Mouse (Mus musculus) heart, postnatal 0 days (tissue): Measurements from ENCODE around the gene Ndufaf5. TPM values are rescaled to one million over a fixed set of nuclear protein-coding genes. Genes with fewer than 3 reads are reported as not detected.
"Not testable (repeated sequence)": the region's sequence is repeated elsewhere in the genome, so short reads cannot be mapped to it uniquely, and the experiment has no call there.

Experiments used
- ATAC-seq: fragments of 200-750 bp; cut with Nextera tagmentation; 2 replicates; pipeline ENCODE4 v1.8.0; 2017; ENCODE audit warnings: low read depth, moderate number of reproducible peaks, moderate library complexity; ENCODE audit not compliant: insufficient read depth
- DNase-seq: peaks from one replicate; pipeline ENCODE4 v3.0.0-alpha.2; 2016; ENCODE audit warnings: low spot score
- H3K27ac ChIP-seq: fragments of 300-500 bp; sonication (generic); 2 replicates; pipeline ENCODE4 v1.5.1; 2014; ENCODE audit warnings: low read depth, mild to moderate bottlenecking
- H3K27me3 ChIP-seq: fragments of 300-500 bp; sonication (generic); 2 replicates; pipeline ENCODE4 v1.6.1; 2014; ENCODE audit warnings: low read length, mixed read lengths; ENCODE audit not compliant: control insufficient read depth, insufficient read depth
- H3K36me3 ChIP-seq: fragments of 300-500 bp; sonication (generic); replicated peaks from 2 replicates; pipeline ENCODE4 v1.6.1; 2014; ENCODE audit warnings: low read length, mixed read lengths; ENCODE audit not compliant: control insufficient read depth, insufficient read depth
- H3K4me1 ChIP-seq: fragments of 300-500 bp; sonication (generic); 2 replicates; pipeline ENCODE4 v1.6.1; 2014; ENCODE audit warnings: antibody characterized with exemption; ENCODE audit not compliant: control insufficient read depth, insufficient read depth
- H3K4me2 ChIP-seq: fragments of 300-500 bp; sonication (generic); 2 replicates; pipeline ENCODE4 v1.6.1; 2014; ENCODE audit warnings: low read depth, mild to moderate bottlenecking, low read length, moderate library complexity
- H3K4me3 ChIP-seq: fragments of 300-500 bp; sonication (generic); 2 replicates; pipeline ENCODE4 v1.5.1; 2014; ENCODE audit warnings: low read depth, low read length
- H3K9ac ChIP-seq: fragments of 300-500 bp; sonication (generic); replicated peaks from 2 replicates; pipeline ENCODE4 v1.6.1; 2014; ENCODE audit warnings: low read depth, low read length, mixed read lengths
- H3K9me3 ChIP-seq: fragments of 300-500 bp; sonication (generic); replicated peaks from 2 replicates; pipeline ENCODE4 v1.6.1; 2016; ENCODE audit warnings: low read length; ENCODE audit not compliant: control insufficient read depth
- CTCF ChIP-seq: IDR thresholded peaks from 2 replicates; pipeline ENCODE4 v1.5.1; 2016; ENCODE audit warnings: antibody characterized with exemption, control low read depth, low read depth
- EP300 ChIP-seq: IDR thresholded peaks from 2 replicates; pipeline ENCODE4 v1.6.1; 2016; ENCODE audit warnings: antibody characterized with exemption, low read depth
- WGBS: fragments of 180-500 bp; shearing (Covaris S2); extraction: QIAGEN DNeasy Blood & Tissue Kit; methylation state at CpG from one replicate; pipeline ENCODE4 v1.1.7; 2014; 5-methylcytosine and 5-hydroxymethylcytosine counted together
- polyA plus RNA-seq: library from polyadenylated mRNA; unstranded; fragments of >200 nt; fragmentation: Nextera tagmentation; extraction: Ambion mirVana; gene quantifications from 2 replicates; pipeline ENCODE4 v1.2.1, GENCODE M21; 2015
- total RNA-seq: library from RNA; depleted of rRNA; stranded (reverse); fragments of >200 nt; gene quantifications from 2 replicates; pipeline ENCODE4 v1.2.3, GENCODE M21; 2014; ENCODE audit warnings: low replicate concordance

Ndufaf5 gene
- total and polyA plus RNA-seq, 2 experiments from 2014 or later, result 17.1 to 33.4 TPM

GRCm38 (mm10) chr2:140169057-140169456 lies 1.4 kb upstream of the Ndufaf5 start:
- no peak for ATAC-seq
- 56% methylated on average over 1 of the region's 1 CpGs for WGBS
- Histone ChIP-seq H3K9ac (peak overlapping the region; percentile 75; the same call in 1 of the 2 replicates), H3K9me3 (no peaks in the 10 kb centered on the region), H3K36me3 (peaks cover 21% of the 10 kb centered on the region), H3K27ac (no peak overlapping the region), H3K4me1 (peaks cover 9% of the 10 kb centered on the region; the same call in 1 of the 2 replicates), H3K4me3 (no peak overlapping the region), H3K4me2 (no peak overlapping the region), H3K27me3 (no peaks in the 10 kb centered on the region)
- no peak for DNase-seq
- no peak for TF ChIP-seq CTCF
- no peak for TF ChIP-seq EP300

- H3K4me1 ChIP-seq, result peaks cover 9% of the 10 kb centered on the region; the same call in 1 of the 2 replicates
- 3% methylated on average over 28 of the region's 28 CpGs for WGBS
- H3K9me3 ChIP-seq, result no peaks in the 10 kb centered on the region
- peak; percentile 62 for ATAC-seq
- peak; percentile 21 for DNase-seq
- TF ChIP-seq CTCF, result no peak
- TF ChIP-seq EP300, result no peak
- no peaks in the 10 kb centered on the region for H3K27me3 ChIP-seq
- H3K36me3 ChIP-seq, result peaks cover 17% of the 10 kb centered on the region
- peak overlapping the region; percentile 75 for H3K9ac ChIP-seq
- peak overlapping the region; percentile 89 for H3K27ac ChIP-seq
- H3K4me2 ChIP-seq, result peak overlapping the region; percentile 93
- peak overlapping the region; percentile 87 for H3K4me3 ChIP-seq
These were observed 529 bp downstream of the Ndufaf5 start for GRCm38 (mm10) chr2:140170803-140171553.

- H3K9me3 ChIP-seq, H3K4me3 ChIP-seq, H3K27ac ChIP-seq, H3K4me2 ChIP-seq, H3K4me1 ChIP-seq, H3K9ac ChIP-seq, ATAC-seq, H3K27me3 ChIP-seq, DNase-seq: not testable (repeated sequence)
- WGBS, result 92% methylated on average over 3 of the region's 3 CpGs
- peaks cover 39% of the 10 kb centered on the region for H3K36me3 ChIP-seq
These were observed 15.3 kb downstream of the Ndufaf5 start for GRCm38 (mm10) chr2:140185685-140186210.

- H3K36me3 ChIP-seq, result peaks cover 52% of the 10 kb centered on the region
- TF ChIP-seq EP300 (no peak), CTCF (peak; percentile 40)
- no peak overlapping the region for H3K27ac ChIP-seq
- no peaks in the 10 kb centered on the region for H3K9me3 ChIP-seq
- DNase-seq (no peak), ATAC-seq (no peak)
- no peak overlapping the region for H3K9ac ChIP-seq
- no peaks in the 10 kb centered on the region for H3K27me3 ChIP-seq
- no peaks in the 10 kb centered on the region for H3K4me1 ChIP-seq
- H3K4me3 ChIP-seq, result no peak overlapping the region
- no peak overlapping the region for H3K4me2 ChIP-seq
- WGBS, result 87% methylated on average over 2 of the region's 2 CpGs
These were observed 30.3 kb downstream of the Ndufaf5 start for GRCm38 (mm10) chr2:140200713-140201112.

- Histone ChIP-seq H3K36me3 (peaks cover 46% of the 10 kb centered on the region), H3K4me1 (no peaks in the 10 kb centered on the region), H3K4me2 (peak overlapping the region; percentile 48), H3K27ac (peak overlapping the region; percentile 73), H3K4me3 (peak overlapping the region; percentile 22), H3K9ac (0 out of 2 replicates have a peak overlapping the region, but pooled peaks have one; percentile 20), H3K27me3 (no peaks in the 10 kb centered on the region), H3K9me3 (no peaks in the 10 kb centered on the region)
- DNase-seq (peak; percentile 61), ATAC-seq (peak; percentile 68)
- 34% methylated on average over 5 of the region's 5 CpGs for WGBS
- TF ChIP-seq EP300 (no peak), CTCF (no peak)
These were observed 32.1 kb downstream of the Ndufaf5 start for GRCm38 (mm10) chr2:140202573-140202972.
